Mouse (Mus musculus) embryonic fibroblast, embryonic 13.5 days (primary cell): ENCODE measurements around the gene Ide.

Experiments
- CTCF ChIP-seq: IDR thresholded peaks from 2 replicates; pipeline ENCODE4 v1.5.1; 2011; ENCODE audit warnings: mild to moderate bottlenecking, control low read depth, low read length, moderate library complexity, borderline replicate concordance; ENCODE audit not compliant: insufficient read depth
- POLR2A ChIP-seq: IDR thresholded peaks from 2 replicates; pipeline ENCODE4 v1.6.1; 2011; ENCODE audit warnings: low read depth, mild to moderate bottlenecking, control low read depth, low read length, moderate library complexity

DNA sequence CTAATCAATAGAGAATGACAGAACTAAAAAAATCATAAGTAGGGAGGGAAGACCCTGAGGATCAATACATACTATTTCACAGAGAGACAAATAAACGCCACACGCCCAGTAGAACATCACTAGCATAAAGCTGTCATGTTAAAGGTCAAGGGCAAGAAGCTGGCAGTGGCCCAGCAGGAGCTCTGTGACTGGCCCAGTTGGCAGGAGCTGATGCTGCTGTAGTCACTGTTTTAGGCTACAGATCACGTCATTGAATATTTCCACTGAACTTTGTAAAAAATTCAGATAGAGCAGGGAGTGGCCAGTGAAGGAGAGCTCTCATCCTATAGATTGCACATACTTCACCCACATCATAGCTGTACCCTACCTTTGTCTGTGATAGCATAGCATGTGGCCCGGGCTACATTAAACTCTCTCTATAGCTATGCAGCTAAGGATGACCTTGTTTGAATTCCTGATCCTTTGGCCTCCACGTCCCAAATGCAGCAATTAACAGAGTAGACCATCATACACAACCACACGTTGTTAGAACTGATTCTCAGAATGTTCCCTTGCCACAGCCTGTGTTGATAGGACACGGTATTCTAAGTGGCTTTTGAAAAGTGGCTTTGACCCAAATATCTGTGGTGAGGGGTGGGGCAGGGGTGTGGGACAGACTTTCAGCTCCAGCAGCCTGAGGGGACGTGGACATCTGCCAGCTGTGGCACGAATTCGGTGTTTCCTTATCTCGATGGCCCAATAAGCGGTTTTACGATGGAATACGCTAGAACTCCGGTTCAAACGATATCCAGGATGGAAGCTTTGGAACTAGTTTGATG lies 16.6 kb downstream of the Ide start:
- TF ChIP-seq POLR2A (no peak), CTCF (no peak)
